Mouse (Mus musculus) adrenal gland, postnatal 36 days (tissue): Measurements from ENCODE around the gene Ube2o. TPM values are rescaled to one million over a fixed set of nuclear protein-coding genes. Genes with fewer than 3 reads are reported as not detected.
A peak's percentile ranks its signal among the peaks of the same experiment; 100 is the strongest.
"Not testable (repeated sequence)": the region's sequence is repeated elsewhere in the genome, so short reads cannot be mapped to it uniquely, and the experiment has no call there.

ENCODE experiments used
- DNase-seq, 2 experiments: peaks; one replicate each; pipeline ENCODE4 v3.0.0; 2021; ENCODE audit warnings: mixed read lengths in 1 of 2
- total RNA-seq, 2 experiments: library from RNA; stranded (reverse); gene quantifications; 2 replicates each; pipeline ENCODE4 v1.2.3; 2021

The Ube2o gene
- total RNA-seq, 2 experiments from 2014 or later, result 26.6 to 29.3 TPM

GRCm38 (mm10) chr11:116513531-116514038 is 67.7 kb downstream of the Ube2o start:
- DNase-seq, result no peak

GRCm38 (mm10) chr11:116512987-116513386 is 68.3 kb downstream of the Ube2o start:
- no peak for DNase-seq

DNA sequence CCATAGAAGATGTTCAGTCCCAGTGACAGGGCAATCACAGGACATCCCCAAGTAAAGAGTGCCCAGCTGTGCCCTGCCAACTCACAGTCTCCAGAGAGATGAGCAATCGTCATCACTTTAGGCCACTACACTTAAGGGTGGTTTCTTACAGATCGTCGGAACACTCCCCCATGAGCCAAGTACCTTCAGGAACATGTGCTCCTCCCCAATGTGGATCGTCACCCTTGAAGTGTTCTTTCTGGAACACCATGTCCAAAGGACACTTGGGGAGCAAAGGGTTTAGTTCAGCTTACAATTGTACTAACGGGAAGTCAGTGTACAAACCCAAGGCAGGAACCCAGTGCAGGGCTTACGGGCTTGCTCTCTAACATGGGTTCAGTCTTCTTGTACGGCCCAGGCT is 69.1 kb downstream of the Ube2o start:
- no peak for DNase-seq

- no peak for DNase-seq
These were observed 69.9 kb downstream of the Ube2o start for GRCm38 (mm10) chr11:116511301-116511868.

GRCm38 (mm10) chr11:116508689-116509088 is 72.6 kb downstream of the Ube2o start:
- no peak for DNase-seq

DNA sequence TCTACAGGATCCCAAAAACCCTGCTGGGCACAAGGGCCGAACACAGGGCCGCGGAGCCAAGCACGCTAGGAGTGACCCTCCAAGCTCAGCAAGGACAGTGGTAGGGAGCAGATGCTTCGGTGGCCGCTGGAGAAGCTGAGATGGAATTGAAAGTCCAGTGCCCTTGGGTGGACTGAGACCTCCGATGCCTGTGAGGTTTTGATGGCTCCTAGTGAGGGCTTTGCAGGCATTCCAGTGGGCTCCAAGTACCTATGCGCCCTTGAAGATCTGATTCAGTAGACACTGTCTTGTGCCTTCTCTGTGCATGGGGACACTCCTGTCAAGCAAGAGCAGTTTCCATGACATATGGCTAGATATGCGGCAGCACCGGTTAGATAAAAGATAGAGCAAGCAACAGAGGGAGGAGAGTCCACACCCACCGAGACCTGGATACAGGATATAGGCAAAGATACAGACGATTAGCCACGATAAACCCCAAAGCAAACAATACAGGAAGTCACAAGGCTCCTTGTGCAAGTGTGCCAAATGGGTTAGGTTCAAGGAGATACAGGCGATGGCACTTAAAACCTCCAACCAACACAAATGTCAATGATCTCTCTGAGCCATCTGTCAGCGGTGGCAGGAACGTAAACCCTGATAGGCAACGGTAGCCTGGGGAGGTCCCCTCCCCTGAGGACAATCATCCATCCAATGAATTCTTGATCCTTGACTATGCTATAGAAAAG is 74.9 kb downstream of the Ube2o start:
- no peak for DNase-seq

GRCm38 (mm10) chr11:116505573-116505972 is 75.7 kb downstream of the Ube2o start:
- DNase-seq, result no peak

DNA sequence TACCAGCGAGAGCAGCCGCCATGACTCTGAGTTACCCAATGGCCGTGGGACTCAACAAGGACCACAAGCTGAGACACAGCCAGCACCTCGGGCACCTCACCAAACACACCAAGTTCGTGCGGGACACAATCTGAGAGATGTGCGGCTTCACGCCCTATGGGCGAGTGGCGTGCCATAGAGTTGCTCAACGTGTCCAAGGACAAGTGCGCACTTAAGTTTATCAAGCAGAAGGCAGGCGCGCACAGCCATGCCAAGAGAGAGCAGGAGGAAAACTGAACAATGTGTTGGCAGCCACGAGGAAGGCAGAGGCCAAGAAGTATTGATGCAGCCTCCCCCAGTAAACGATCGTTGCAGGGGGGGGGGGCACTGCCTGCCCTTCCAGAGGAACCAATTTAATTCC is 76.7 kb downstream of the Ube2o start:
- DNase-seq, result no peak

DNA sequence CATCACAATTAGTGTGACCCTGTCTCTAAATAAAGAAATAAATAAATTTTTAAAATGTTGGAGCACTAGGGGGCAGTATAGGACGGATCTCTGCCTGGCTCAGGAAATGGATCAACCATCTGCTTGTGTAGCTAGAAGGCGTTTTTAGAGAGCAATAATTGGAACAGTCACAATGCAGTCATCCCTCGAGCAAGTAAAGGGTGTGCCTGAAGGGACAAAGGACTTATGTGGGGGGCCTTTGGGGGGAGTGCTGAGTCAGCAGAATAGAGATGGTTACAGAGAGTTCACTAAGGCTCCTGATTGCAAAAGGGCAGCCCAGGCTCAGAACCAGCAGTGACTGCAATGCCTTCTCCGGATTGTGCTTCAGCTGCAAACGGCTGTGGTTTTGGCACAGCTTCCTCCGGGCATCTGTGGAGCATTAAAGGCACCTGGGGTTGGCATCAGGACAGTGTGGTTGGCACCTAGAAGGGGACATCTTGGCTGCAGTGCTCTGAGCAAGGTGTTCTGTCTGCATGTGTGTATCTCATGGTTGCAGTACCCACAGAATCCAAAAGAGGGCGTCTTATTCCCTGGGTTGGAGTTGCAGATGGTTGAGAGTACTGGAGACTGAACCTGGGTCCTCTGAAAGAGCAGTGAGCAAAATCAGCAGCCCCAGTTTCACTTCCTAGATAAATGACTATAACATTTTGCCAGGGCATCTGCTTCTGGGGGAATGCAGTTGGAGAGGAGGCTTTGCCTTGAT is 80.1 kb downstream of the Ube2o start:
- peak in 1 of 2 experiments; percentile 24 for DNase-seq

- no peak for DNase-seq
These were observed 82.2 kb downstream of the Ube2o start for GRCm38 (mm10) chr11:116499018-116499417.

DNA sequence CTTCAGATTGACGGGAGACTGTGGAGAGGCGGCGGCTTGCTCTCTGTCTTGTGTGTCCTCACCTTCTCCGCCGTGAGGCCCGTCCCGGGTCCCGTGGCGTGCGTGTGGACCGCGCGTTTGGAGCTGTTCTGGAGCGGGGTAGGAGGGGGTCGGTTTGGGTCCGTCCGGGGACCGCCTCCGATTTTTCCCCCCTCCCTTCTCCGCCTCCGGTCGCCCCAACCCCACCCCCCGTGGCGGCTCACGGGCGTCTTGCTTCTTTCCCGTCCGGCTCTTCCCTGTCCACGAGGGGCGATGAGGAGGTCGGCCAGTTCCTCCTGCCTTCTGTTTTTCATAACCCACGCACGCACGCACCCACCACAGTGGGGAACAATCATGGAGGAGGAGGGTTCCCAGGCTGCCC is 82.7 kb downstream of the Ube2o start:
- no peak for DNase-seq

DNA sequence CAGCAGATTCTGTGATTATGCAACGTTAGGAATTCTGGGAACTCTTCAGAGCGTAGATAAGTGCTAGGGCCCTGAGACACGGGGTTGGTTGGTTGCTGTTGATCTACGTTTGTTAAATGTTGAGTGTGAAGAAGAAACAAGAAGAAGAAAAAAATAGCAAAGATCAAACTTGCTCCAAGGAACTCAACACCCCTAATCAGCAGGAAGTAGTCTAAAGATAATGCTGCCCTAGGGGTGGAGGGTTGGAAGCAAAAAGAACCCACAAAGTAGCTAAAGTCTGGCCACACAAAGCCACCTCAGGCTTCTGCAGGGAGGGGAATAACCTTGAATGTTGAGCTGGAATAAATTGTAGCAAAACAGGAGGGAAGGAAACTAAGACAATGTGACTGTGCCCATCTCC is 83.9 kb downstream of the Ube2o start:
- no peak for DNase-seq

DNA sequence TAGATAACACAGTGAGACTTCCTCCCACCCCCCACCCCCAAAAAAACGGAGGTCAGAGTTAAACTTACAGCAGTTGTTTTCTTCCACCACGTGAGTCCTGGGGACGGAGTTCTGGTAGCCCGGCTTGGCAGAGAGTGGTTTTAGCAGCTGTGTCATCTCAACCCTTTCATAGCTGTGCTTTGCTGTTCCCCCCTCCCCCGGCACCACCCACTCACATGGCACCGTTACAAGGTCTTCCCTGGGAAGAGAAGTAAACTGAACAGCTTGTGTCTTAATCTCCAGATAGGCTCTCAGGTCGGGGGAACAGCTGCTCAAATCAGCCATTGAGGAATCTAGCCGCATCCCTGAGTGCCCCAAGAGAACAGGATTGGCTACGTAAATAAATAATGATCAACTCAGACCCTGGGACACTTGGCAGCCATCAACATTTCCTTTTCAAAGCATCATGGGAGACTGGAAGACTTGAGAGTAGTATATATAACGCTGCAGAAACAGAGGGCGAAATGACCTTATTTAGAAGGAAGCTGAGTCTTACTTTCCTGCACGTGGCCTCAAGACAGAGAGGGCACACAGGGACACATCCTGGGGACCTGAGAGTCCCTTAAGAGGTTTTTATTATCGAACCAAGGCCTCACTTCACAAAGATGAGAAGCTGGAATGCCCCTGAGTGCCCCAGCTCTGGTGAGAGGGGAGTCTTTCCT is 86.6 kb downstream of the Ube2o start:
- peak; percentile 34 to 57 for DNase-seq

DNA sequence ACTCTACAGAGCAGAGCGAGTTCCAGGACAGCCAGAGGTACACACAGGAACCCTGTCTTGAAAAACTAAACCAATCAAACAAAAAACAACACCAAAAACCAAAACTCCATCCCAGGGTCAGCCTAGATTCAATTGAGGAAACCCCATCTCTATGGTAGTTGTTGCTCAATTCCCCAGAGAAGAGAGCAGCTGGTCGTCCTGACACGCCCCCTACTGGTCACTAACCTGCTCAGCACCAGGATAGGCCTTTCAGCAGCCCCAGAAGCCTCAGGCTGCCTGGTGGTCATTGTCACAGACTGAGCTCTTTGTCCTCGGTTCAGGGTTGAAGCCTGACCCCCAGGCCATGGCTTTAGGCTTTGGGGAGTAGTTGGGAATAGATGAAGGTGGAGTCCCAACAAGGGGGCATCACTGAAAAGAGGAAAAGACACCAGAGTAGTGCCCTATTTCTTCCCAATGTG is 87.4 kb downstream of the Ube2o start, which contains the start of gene Prpsap1:
Gene Prpsap1 (minus strand): TSS at position 408 of the 458 bp plus-strand sequence.
- DNase-seq, result peak; percentile 63 to 68

- no peak for DNase-seq
These were observed 88.1 kb downstream of the Ube2o start for GRCm38 (mm10) chr11:116493191-116493590.

DNA sequence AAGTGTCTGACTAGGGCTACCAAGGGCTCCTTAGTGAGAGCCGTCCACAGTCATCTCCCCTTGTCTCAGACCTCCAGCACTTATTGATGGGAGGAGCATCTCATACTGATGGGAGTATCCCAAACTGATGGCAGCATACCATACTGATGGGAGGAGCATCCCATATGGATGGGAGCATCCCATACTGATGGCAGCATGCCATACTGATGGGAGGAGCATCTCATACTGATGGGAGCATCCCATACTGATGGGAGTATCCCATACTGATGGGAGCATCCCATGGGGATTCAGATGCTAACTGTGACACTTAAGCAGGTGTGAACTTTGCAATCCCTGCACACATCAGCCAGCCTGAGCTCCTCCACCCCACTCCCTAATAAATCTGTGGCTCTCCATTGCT is 88.7 kb downstream of the Ube2o start:
- DNase-seq, result not testable (repeated sequence)

DNA sequence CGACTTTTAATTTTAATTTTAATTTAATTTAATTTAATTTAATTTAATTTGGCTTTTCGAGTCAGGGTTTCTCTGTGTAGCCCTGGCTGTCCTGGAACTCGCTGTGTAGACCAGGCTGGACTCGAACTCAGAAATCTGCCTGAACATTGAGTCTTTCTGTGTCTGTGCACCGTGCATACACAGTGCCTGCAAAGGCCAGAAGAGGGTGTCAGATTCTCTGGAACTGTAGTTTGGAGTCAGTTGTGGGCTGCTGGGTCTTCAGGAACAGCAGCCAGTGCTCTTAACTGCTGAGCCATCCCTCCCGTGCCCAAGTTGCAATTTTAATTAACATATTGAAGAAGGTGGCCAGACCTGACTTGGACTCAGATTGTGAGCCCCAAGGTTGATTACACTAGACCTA is 89.9 kb downstream of the Ube2o start:
- DNase-seq, result no peak

DNA sequence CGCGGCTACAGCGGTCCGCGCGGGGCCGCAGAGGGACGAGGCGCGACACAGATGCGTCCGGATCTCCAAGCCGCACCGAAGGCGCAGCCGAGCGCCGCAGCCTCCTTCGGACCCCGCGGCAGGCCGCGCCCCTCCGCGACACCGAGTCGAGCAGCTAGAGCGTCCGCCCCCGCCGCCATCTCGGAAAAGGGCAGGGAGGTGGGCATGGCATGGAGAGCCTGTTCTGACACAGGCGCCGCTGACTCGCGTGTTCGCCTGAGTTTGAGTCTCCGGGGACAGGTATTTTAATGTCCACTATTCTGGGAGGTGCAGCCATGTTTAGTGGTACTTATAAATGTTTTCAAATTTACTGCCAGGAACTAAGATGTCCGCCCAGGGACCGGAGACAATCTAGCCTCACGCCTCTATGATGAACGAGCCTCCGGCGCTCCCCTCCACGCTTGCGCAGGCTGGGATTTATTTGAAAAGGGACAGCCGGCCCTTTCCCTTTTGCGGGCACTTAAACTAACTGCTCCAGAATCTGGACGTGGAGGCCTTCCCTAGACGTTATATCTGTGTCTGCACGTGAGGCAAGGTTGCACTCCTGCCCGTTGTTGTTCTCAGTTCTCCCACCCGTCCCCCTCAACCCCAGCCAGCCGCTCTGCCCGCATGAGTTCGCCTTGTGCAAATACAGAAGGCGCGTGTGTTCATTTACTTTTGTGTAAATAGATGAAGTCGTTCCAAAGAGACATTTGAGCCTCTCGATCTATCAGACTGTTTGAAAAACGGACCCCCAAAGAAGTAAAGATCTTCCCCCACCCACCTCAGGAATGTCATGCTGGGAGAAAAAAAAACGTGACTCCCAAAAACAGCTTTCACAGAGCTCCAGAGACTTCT is 90.8 kb downstream of the Ube2o start:
- peak; percentile 93 for DNase-seq

DNA sequence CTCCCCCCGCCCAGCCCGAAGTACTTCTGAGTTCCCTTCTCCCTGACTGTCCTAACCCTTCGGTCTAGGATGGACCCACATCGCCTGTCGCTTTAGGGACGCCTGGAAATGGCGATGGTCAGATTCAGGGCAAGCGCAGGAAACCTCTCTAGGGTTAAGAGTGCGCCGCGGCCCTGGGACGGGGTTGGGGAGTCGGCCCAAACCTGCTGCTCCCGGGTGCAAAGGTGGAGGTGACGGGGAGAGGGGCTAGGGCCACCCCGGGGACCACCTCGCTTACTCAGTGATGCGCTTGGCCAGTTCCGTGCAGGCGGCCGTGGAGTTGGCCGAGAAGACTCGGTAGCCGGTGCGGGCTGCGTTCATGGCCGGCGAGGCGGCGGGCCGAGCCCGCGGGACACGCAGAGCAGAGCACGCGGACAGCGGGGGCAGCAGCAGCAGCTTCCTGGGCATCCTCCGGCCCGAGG is 91.4 kb downstream of the Ube2o start:
- DNase-seq, result no peak

- DNase-seq, result peak in 1 of 2 experiments; percentile 31
These were observed 92.4 kb downstream of the Ube2o start for GRCm38 (mm10) chr11:116488693-116489375.
